Mouse (Mus musculus) embryonic fibroblast, embryonic 13.5 days (primary cell): ENCODE results near the gene Nppa. TPM values are rescaled to one million over a fixed set of nuclear protein-coding genes. Genes with fewer than 3 reads are reported as not detected.
A peak's percentile ranks its signal among the peaks of the same experiment; 100 is the strongest.

Source experiments
- H3K27ac ChIP-seq: 2 replicates; pipeline ENCODE4 v1.5.1; 2012; ENCODE audit warnings: low read length, control low read depth, inconsistent platforms; ENCODE audit not compliant: insufficient read depth
- H3K4me1 ChIP-seq: 2 replicates; pipeline ENCODE4 v1.6.1; 2011; ENCODE audit warnings: low read length; ENCODE audit not compliant: control insufficient read depth, insufficient read depth
- H3K4me3 ChIP-seq: 2 replicates; pipeline ENCODE4 v1.5.1; 2011; ENCODE audit warnings: mild to moderate bottlenecking, control low read depth, low read length; ENCODE audit not compliant: insufficient read depth
- CTCF ChIP-seq: IDR thresholded peaks from 2 replicates; pipeline ENCODE4 v1.5.1; 2011; ENCODE audit warnings: mild to moderate bottlenecking, control low read depth, low read length, moderate library complexity, borderline replicate concordance; ENCODE audit not compliant: insufficient read depth
- POLR2A ChIP-seq: IDR thresholded peaks from 2 replicates; pipeline ENCODE4 v1.6.1; 2011; ENCODE audit warnings: low read depth, mild to moderate bottlenecking, control low read depth, low read length, moderate library complexity
- polyA plus RNA-seq: library from polyadenylated mRNA; stranded (reverse); fragments of >200 nt; gene quantifications from 2 replicates; pipeline ENCODE4 v1.2.4, GENCODE M21; 2011; ENCODE audit warnings: low read depth; ENCODE audit not compliant: missing spikeins, insufficient read length

Nppa gene
- polyA plus RNA-seq, 1 experiment = 1.4 TPM

DNA sequence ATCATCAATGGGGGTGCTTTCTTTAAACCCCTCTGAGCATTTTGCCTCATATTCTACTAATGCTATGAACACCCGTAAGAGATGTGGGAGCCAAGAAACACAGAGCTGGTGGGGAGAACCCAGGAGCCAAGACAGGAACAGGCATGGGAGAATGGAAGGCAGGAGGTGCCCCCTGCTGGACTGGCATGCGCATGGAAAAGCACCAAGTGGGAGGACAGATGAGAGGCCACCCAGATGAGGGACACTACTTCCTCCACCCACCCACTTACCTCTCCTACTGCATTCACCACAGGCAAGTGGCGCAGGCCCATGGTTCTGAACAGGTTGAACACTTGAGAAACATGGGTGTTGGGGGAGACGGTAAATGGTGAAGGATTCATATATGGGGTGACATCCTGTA, 7.9 kb downstream of the Nppa start:
- Histone ChIP-seq H3K27ac (no peak overlapping the region), H3K4me3 (no peak overlapping the region), H3K4me1 (no peaks in the 10 kb centered on the region)
- TF ChIP-seq CTCF = peak; percentile 90
- no peak for TF ChIP-seq POLR2A

DNA sequence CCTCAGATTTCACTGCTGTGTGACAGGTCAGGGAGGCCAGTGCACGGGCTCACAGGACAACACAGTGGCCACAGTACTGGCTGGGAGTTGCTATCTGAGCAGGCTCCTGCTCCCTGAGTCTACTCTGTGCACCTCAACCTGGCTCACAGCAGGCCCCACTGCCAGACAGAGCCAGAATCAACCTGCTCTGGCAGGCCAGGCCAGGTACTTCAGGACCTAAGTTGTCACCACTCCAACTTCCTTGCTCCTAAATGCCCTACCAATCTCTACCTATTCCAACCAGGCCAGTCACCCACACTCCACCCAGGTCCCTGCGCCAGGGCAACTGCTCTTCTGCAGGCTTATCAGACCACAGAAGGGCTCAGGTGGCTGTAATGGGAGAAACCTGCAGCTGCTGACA, 9.1 kb downstream of the Nppa start:
- Histone ChIP-seq H3K4me3 (no peak overlapping the region), H3K4me1 (no peaks in the 10 kb centered on the region), H3K27ac (no peak overlapping the region)
- TF ChIP-seq CTCF = no peak
- TF ChIP-seq POLR2A = no peak

GRCm38 (mm10) chr4:148011332-148011731, 10.8 kb downstream of the Nppa start:
- Histone ChIP-seq H3K4me1 (no peaks in the 10 kb centered on the region), H3K27ac (no peak overlapping the region), H3K4me3 (no peak overlapping the region)
- TF ChIP-seq POLR2A (no peak), CTCF (no peak)

DNA sequence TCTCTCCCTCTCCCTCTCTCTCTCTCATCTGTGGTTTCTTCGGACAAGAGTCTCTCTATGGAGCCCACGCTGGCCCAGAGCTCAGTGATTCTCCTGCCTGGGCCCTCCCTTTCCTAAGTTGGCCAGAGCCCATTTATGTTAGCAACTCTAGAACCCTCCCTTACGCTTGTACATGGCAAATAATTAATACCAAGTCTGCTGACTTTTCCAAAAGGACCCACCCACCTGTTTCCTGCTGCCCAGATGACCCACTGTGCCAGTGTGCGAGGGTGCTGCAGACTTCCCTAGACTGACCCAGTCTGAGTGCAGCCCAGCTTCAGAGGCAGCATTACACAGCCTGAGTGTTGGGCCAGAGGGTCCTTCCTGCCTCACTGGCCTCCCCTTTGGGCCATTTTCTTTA, 11.7 kb downstream of the Nppa start:
- Histone ChIP-seq H3K4me1 (no peaks in the 10 kb centered on the region), H3K4me3 (no peak overlapping the region), H3K27ac (no peak overlapping the region)
- TF ChIP-seq POLR2A (no peak), CTCF (no peak)

- Histone ChIP-seq H3K27ac (no peak overlapping the region), H3K4me1 (no peaks in the 10 kb centered on the region), H3K4me3 (no peak overlapping the region)
- TF ChIP-seq POLR2A (no peak), CTCF (peak; percentile 73; the same call in 1 of the 2 replicates)
These were observed 14.9 kb downstream of the Nppa start for GRCm38 (mm10) chr4:148015418-148015817.

DNA sequence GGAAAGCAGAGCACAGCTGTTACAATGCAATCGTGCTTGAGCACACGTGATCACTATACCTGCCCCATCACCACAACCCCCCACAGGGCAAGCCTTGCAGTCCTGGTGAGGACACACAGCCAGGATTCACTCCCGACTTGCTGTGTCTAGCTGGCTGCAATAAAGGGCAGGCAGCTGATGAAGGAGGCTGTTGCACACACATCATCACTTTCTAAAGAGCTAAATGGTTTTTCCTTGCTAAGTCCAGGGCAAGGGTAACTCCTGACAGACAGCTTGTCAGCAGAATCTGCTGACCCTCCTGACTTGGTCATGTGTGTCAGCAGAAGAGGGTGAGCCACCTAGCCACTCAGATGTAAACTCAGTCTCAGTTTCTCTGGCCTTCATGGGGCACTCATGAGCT, 16.5 kb downstream of the Nppa start:
- no peak overlapping the region for H3K27ac ChIP-seq
- H3K4me3 ChIP-seq = no peak overlapping the region
- no peaks in the 10 kb centered on the region for H3K4me1 ChIP-seq
- TF ChIP-seq CTCF (no peak), POLR2A (no peak)

DNA sequence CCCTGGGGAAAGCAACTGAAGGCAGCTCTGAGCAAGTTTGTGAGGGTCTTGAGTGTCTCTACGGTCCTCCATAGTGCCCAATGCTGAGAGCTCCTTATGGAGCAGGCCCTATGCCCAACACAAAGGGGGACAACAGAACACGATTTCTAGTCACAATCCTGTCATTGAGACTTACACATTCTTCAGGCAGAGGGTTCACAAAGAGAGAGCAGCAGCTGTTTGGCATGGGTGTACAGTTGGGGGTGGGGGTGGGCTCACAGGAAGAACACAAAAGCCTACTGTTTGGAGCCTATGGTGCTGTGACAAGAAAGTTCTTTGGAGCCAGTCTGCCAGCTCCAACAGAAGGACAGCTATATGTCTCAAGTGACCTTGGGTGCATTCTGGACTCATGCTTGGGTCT, 17.9 kb downstream of the Nppa start:
- Histone ChIP-seq H3K27ac (no peak overlapping the region), H3K4me1 (no peaks in the 10 kb centered on the region), H3K4me3 (no peak overlapping the region)
- TF ChIP-seq CTCF (no peak), POLR2A (no peak)

- TF ChIP-seq CTCF (no peak), POLR2A (no peak)
- no peak overlapping the region for H3K27ac ChIP-seq
- H3K4me3 ChIP-seq = no peak overlapping the region
- no peaks in the 10 kb centered on the region for H3K4me1 ChIP-seq
These were observed 23.5 kb downstream of the Nppa start for GRCm38 (mm10) chr4:148024003-148024402.

DNA sequence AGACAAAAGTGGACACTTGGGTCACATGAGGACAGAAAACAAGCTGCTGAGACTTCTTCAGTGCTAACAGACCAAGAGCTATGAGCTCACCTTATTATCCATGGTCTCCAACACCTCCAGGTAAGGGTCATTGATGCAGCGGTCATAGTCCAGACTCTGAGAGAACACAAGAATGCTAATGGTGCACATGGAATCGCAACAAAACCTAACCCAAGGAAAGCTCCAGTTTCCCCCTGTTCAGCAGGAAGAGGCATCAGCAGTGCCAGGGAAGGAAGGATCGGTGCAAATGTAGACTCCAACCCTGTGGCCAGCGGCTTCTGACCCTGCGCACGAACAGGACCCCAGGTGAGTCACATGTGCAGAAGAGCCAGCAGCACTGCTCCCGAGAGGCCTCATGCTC, 28.8 kb downstream of the Nppa start:
- Histone ChIP-seq H3K27ac (no peak overlapping the region), H3K4me3 (no peak overlapping the region), H3K4me1 (no peaks in the 10 kb centered on the region)
- no peak for TF ChIP-seq POLR2A

DNA sequence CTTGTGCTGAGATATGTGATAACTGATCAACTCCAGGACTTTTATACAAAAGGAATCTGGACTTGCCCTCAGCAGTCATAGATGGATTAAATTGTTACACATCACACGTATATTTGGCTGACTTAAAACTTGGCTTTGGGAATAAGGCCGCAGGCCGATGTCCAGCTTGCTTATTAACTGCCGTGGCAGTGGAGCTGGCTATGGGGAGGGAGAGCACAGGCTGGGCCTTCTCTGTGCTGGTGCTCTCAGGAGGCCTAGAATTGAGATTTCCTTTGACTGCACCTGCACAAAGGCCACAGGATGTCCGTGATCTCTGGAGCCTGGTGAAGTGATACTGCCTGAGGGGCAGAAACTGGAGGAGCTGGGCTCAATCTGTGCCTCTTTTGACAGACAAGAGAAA, 30.0 kb downstream of the Nppa start:
- no peak for TF ChIP-seq POLR2A
- TF ChIP-seq CTCF = no peak
- H3K4me3 ChIP-seq = no peak overlapping the region
- H3K4me1 ChIP-seq = no peaks in the 10 kb centered on the region
- H3K27ac ChIP-seq = no peak overlapping the region

GRCm38 (mm10) chr4:148033858-148034410, 33.4 kb downstream of the Nppa start:
- Histone ChIP-seq H3K27ac (no peak overlapping the region), H3K4me3 (no peak overlapping the region), H3K4me1 (peaks cover 3% of the 10 kb centered on the region; the same call in 1 of the 2 replicates)
- TF ChIP-seq POLR2A = no peak
- TF ChIP-seq CTCF = no peak
